Mouse (Mus musculus): ENCODE data around the gene 4930469K13Rik. TPM values are rescaled to one million over a fixed set of nuclear protein-coding genes. Genes with fewer than 3 reads are reported as not detected.

Gene 4930469K13Rik
- polyA plus RNA-seq, 1 experiment from 2014 or later: not detected

DNA sequence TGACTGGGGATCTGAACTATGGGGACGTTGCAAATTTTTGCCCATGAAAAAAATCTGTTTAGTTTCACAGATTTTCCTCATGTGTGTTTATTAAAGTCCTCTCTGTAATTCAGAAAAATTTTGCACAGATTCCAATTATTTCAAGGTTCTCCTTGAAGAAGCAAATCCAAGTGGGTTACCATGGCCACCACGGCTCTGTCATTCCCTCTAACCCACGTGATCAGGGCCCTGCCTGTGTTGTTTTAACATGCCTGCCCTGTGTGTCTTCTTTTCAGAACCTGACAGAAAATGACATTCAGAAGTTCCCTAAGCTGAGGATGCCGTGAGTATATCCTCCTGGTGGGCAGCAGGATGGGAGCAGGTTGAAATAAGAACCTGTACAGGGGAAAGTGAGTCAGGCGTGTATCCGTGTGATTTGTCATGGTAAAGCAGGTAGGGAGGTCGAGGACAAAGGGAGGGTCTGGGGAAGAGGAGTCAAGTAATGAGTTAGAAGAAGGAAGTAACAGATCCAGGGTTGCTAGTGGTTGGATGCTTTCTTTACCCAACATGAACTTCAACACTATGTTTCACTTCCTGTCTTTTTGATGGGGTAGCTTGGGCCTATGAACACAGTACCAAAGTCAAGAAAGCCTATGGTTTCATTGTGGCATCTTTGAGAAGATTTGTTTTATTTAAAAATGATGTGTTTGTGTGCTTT is 44.2 kb downstream of the 4930469K13Rik start:
- H3K9me3 ChIP-seq: no peaks in the 10 kb centered on the region
- no peak overlapping the region for H3K4me3 ChIP-seq (replicated peaks)
- no peak overlapping the region for H3K27ac ChIP-seq
- H3K36me3 ChIP-seq: no peaks in the 10 kb centered on the region
- H3K4me2 ChIP-seq: no peak overlapping the region
- H3K27me3 ChIP-seq: no peaks in the 10 kb centered on the region
- no peak for ATAC-seq (ENCODE audit: insufficient number of reproducible peaks, insufficient read depth, low FRiP score, low TSS enrichment, low read depth)
- WGBS: 76% methylated on average over 7 of the region's 7 CpGs
- H3K4me1 ChIP-seq (replicated peaks): no peaks in the 10 kb centered on the region
- H3K9ac ChIP-seq (replicated peaks): no peak overlapping the region

DNA sequence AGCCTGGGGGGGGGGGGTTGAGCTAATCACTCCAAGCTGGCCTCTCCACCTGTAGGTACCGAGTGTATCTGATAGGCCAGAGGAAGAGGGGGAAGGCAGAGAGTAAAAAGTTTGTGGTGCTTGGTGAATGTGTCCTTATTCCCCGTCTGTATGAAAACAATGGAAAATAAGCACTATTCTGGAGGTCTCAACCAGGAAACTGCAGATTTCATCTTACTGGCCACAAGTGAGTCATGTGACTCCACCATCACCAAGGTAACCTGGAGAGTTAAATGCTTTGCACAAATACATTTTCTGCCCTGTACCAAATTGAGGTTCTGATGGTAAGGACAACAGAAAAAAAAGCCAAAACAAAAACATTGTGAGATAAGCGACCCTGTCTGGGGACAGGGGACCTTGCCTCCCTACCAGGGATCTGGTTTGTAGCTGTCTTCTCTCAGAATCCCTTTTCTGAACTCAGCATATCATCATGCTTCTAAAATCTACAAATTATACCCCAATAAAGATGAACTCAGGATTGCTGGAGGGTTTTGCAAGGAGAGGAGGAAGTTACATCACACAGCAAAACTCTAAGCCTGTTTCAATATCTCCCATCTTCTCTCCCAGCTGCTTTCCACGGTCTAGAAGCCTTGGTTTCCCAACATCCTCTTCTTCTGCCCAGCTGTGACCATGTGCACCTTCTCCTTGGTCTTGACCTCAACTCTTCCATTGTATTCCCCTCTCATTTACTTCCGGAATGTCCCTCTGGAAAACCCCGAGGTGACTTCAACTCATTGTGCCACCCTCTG is 45.1 kb downstream of the 4930469K13Rik start:
- Histone ChIP-seq H3K27me3 (no peaks in the 10 kb centered on the region), H3K9ac (replicated peaks) (no peak overlapping the region), H3K4me2 (no peak overlapping the region), H3K36me3 (no peaks in the 10 kb centered on the region), H3K4me3 (replicated peaks) (no peak overlapping the region), H3K27ac (no peak overlapping the region), H3K4me1 (replicated peaks) (no peaks in the 10 kb centered on the region), H3K9me3 (no peaks in the 10 kb centered on the region)
- no peak for ATAC-seq (ENCODE audit: insufficient number of reproducible peaks, insufficient read depth, low FRiP score, low TSS enrichment, low read depth)
- 84% methylated on average over 6 of the region's 6 CpGs for WGBS

DNA sequence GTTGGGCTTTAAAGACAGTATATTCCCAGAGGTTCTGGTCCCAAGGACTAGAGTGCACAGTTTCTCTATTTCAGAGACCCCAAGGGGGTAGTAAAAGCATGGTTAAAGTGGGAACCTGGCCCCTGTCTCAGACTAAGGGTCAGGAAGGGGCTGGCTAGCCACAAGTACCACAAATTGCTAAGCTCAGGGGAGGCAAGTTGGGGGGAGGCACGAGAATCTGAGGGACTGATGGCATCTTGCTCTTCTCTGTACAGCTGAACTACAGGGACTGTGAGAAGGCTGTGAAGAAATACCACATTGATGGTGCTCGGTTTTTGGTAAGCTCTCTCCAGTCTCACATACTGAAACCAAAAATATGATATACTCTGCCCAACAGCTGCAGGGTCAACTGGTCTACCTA is 47.7 kb downstream of the 4930469K13Rik start:
- no peaks in the 10 kb centered on the region for H3K9me3 ChIP-seq
- no peaks in the 10 kb centered on the region for H3K36me3 ChIP-seq
- H3K4me3 ChIP-seq (replicated peaks): no peak overlapping the region
- no peak for ATAC-seq (ENCODE audit: insufficient number of reproducible peaks, insufficient read depth, low FRiP score, low TSS enrichment, low read depth)
- H3K9ac ChIP-seq (replicated peaks): no peak overlapping the region
- no peak overlapping the region for H3K4me2 ChIP-seq
- H3K27me3 ChIP-seq: no peaks in the 10 kb centered on the region
- H3K27ac ChIP-seq: no peak overlapping the region
- 71% methylated on average over 2 of the region's 2 CpGs for WGBS
- H3K4me1 ChIP-seq (replicated peaks): no peaks in the 10 kb centered on the region

DNA sequence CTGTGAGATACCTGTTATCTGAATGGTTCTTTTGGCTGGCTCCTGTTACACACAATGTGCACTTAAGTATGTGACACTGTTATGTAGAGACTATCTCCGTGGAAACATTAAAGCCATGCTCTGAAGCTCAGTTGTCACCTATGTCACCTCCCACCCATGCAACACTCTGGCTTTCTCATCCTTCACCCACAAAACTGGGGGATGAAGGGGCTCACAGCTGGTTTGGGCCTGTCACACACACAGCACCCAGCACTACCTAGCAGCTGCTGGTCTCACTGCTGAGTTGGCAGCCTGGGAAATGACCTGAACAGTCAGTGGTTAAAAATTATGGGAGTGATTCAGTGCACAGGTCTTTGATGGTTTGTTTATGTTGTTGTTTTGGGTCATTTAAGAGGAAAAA is 48.3 kb downstream of the 4930469K13Rik start:
- 76% methylated on average over 1 of the region's 1 CpGs for WGBS
- ATAC-seq (ENCODE audit: insufficient number of reproducible peaks, insufficient read depth, low FRiP score, low TSS enrichment, low read depth): no peak
- Histone ChIP-seq H3K9me3 (no peaks in the 10 kb centered on the region), H3K4me2 (no peak overlapping the region), H3K4me1 (replicated peaks) (no peaks in the 10 kb centered on the region), H3K27ac (no peak overlapping the region), H3K4me3 (replicated peaks) (no peak overlapping the region), H3K27me3 (no peaks in the 10 kb centered on the region), H3K36me3 (no peaks in the 10 kb centered on the region), H3K9ac (replicated peaks) (no peak overlapping the region)

DNA sequence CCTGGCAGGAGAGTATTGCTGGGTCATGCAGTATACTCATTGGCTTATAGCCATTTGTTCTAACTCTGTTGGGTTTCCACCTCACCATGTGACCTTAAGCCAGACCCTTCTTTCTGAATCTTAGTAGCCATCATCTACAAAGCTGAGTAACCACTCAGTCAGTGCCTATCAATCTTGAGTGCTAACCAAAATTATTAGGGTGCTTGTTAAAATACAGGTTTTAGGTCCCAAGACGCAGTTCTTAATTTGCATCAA is 49.3 kb downstream of the 4930469K13Rik start:
- H3K4me3 ChIP-seq (replicated peaks): no peak overlapping the region
- no peak overlapping the region for H3K27ac ChIP-seq
- no peaks in the 10 kb centered on the region for H3K27me3 ChIP-seq
- H3K9ac ChIP-seq (replicated peaks): no peak overlapping the region
- no peak for ATAC-seq (ENCODE audit: insufficient number of reproducible peaks, insufficient read depth, low FRiP score, low TSS enrichment, low read depth)
- no peaks in the 10 kb centered on the region for H3K36me3 ChIP-seq
- 97% methylated on average over 1 of the region's 1 CpGs for WGBS
- no peaks in the 10 kb centered on the region for H3K4me1 ChIP-seq (replicated peaks)
- no peaks in the 10 kb centered on the region for H3K9me3 ChIP-seq
- no peak overlapping the region for H3K4me2 ChIP-seq

DNA sequence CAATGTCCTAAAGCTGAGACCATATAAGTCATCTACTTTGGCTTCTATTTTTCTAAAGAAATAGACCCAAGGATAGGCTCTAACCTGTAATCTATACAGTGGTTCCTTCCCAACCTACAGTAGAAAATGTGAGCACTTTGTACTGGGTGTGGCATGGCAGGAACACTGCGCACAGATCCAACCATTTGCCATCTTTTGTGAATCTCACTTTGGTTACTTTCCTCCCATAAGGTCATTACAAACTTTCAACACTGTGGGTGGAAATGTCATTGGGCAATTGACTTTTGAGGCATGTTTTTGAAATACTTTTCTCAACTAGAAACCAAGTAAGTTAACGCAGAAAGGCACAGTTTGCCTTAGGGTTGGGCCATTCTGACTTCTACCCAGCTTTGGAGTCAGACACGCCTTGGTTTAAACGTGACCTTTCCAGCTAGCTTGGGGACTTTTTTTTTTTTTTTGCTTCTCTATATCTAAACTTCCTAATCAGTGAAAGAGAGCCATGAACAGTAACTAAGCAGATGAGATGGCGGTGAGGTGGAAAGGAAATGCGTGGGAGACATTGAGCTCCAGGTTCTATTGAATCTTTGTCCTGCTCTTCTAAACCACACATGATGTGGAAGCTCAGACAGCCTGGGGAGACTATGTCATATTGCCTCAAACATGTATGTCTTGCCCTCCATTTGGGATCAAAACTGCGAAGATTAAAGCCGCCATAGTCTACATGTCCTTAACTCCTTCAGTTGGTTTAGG is 49.8 kb downstream of the 4930469K13Rik start:
- H3K9me3 ChIP-seq: no peaks in the 10 kb centered on the region
- H3K4me1 ChIP-seq (replicated peaks): no peaks in the 10 kb centered on the region
- H3K27ac ChIP-seq: no peak overlapping the region
- no peak for ATAC-seq (ENCODE audit: insufficient number of reproducible peaks, insufficient read depth, low FRiP score, low TSS enrichment, low read depth)
- H3K9ac ChIP-seq (replicated peaks): no peak overlapping the region
- no peak overlapping the region for H3K4me2 ChIP-seq
- WGBS: 88% methylated on average over 8 of the region's 8 CpGs
- no peaks in the 10 kb centered on the region for H3K27me3 ChIP-seq
- no peak overlapping the region for H3K4me3 ChIP-seq (replicated peaks)
- no peaks in the 10 kb centered on the region for H3K36me3 ChIP-seq

DNA sequence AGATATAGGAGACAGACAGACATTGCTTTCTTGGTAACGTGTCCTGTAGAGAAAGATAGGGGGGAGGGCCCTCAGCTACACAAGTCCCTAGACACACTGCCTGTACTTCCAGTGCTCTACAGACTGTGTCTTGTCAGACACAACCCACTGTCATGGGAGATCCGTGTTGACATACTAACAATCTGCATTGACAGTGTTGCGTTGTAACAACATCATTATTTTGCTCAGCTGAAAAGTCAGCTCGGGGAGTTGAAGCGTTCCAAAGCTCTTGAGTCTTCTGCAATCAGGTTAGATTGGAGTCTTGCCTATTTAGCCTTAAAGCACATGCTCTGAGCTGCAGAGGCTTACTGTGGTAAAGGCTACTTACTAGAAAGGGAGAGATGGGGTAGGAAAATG is 50.8 kb downstream of the 4930469K13Rik start:
- no peaks in the 10 kb centered on the region for H3K4me1 ChIP-seq (replicated peaks)
- no peaks in the 10 kb centered on the region for H3K9me3 ChIP-seq
- H3K9ac ChIP-seq (replicated peaks): no peak overlapping the region
- H3K4me2 ChIP-seq: no peak overlapping the region
- no peak overlapping the region for H3K4me3 ChIP-seq (replicated peaks)
- no peaks in the 10 kb centered on the region for H3K36me3 ChIP-seq
- WGBS: 83% methylated on average over 5 of the region's 5 CpGs
- no peak overlapping the region for H3K27ac ChIP-seq
- H3K27me3 ChIP-seq: no peaks in the 10 kb centered on the region
- no peak for ATAC-seq (ENCODE audit: insufficient number of reproducible peaks, insufficient read depth, low FRiP score, low TSS enrichment, low read depth)

DNA sequence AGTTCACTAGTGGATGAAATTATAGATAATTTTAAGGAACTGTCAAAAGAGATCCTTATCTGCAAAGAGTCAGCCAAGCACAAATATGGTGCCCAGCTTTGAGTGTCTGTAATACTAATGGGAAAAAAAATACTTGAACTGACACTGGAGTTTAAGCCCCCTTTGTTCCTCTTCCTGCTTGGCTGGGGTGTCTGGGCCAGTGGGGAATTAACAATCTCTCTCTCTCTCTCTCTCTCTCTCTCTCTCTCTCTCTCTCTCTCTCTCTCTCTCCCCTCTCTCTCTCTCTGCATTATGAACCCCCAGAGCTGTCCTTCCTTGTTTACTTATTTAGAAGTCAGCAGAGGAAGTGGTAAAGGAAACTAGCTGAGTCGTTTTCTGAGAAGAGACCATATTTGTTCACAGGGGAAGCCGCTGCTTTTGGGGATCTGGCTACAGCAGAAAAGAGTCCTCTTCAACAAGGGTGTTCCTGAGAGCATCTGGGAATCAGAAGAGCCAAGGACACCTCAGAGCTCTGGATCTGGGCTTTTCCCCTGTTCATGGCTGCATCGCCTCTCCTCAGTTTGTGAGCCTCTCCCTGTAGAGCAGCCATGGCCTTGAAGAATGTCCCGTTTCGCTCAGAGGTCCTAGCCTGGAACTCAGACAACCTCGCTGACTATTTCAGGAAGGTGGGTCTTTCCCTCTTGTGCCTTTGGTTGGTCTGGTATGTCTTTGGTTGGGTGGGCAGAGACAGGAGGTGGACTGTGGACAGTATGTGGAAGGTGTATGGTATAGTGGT is 51.4 kb downstream of the 4930469K13Rik start, which contains the start of gene Lcp2:
Gene Lcp2, plus strand, starts transcription at position 154 of the 775 bp plus-strand sequence.
- Histone ChIP-seq H3K27ac (no peak within 1 kb of the TSS), H3K36me3 (no peaks in the 10 kb centered on the region), H3K9me3 (no peaks in the 10 kb centered on the region), H3K9ac (replicated peaks) (no peak within 1 kb of the TSS), H3K4me2 (no peak within 1 kb of the TSS), H3K4me3 (replicated peaks) (no peak within 1 kb of the TSS), H3K27me3 (no peaks in the 10 kb centered on the region), H3K4me1 (replicated peaks) (no peaks in the 10 kb centered on the region)
- ATAC-seq (ENCODE audit: insufficient number of reproducible peaks, insufficient read depth, low FRiP score, low TSS enrichment, low read depth): no peak
- 84% methylated on average over 6 of the region's 6 CpGs for WGBS

DNA sequence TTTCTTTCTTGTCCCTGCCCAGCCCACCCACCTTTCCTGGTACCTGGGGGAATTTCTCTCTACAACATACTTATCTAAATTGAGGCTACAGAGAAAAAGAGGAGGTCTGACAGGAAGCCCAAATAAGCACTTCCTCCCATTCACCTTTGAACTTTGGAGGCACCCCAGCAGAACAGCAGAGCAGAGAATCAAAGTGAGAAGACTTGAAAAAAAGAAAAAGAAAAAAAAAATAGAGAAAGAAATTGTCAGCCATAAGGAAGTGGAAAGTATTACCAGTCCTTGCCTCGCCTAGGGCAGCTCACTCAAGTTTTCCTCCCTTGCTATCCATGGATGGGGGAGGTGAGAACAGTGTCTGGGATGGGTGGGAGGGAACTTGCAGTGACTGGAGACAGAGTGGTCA is 55.5 kb downstream of the 4930469K13Rik start:
- no peaks in the 10 kb centered on the region for H3K27me3 ChIP-seq
- H3K9me3 ChIP-seq: no peaks in the 10 kb centered on the region
- 58% methylated on average over 1 of the region's 1 CpGs for WGBS
- no peak overlapping the region for H3K4me3 ChIP-seq (replicated peaks)
- H3K4me2 ChIP-seq: no peak overlapping the region
- H3K36me3 ChIP-seq: no peaks in the 10 kb centered on the region
- no peak overlapping the region for H3K27ac ChIP-seq
- no peak overlapping the region for H3K9ac ChIP-seq (replicated peaks)
- no peaks in the 10 kb centered on the region for H3K4me1 ChIP-seq (replicated peaks)
- no peak for ATAC-seq (ENCODE audit: insufficient number of reproducible peaks, insufficient read depth, low FRiP score, low TSS enrichment, low read depth)

DNA sequence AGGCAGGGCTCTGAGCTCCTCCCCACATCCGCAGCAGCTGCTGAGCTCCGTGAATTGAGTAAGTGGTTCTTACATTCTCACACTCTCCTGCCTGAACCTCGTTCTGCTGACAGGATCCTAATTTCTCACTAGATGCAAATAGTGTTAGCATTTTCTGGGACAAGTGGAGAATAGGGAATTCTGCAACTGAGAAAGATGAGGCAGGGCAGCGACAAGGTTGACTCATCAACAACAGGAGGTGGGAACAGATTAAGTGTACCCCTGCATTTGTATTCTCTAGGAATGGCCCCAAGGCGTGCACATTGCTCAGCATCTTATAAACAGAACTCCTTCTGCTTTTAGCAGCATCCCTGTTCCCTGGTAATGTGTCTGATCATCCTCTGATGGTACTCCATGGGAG is 58.3 kb downstream of the 4930469K13Rik start:
- Histone ChIP-seq H3K27me3 (no peaks in the 10 kb centered on the region), H3K9me3 (no peaks in the 10 kb centered on the region), H3K9ac (replicated peaks) (no peak overlapping the region), H3K36me3 (no peaks in the 10 kb centered on the region), H3K27ac (no peak overlapping the region), H3K4me1 (replicated peaks) (no peaks in the 10 kb centered on the region), H3K4me3 (replicated peaks) (no peak overlapping the region), H3K4me2 (no peak overlapping the region)
- 88% methylated on average over 5 of the region's 5 CpGs for WGBS
- ATAC-seq (ENCODE audit: insufficient number of reproducible peaks, insufficient read depth, low FRiP score, low TSS enrichment, low read depth): no peak

Data from limb, embryonic 12.5 days (tissue).